Mouse (Mus musculus) heart, embryonic 14.5 days (tissue): Measurements from ENCODE around the gene Commd1. TPM values are rescaled to one million over a fixed set of nuclear protein-coding genes. Genes with fewer than 3 reads are reported as not detected.

ENCODE experiments used
- ATAC-seq: fragments of 200-750 bp; cut with Nextera tagmentation; 2 replicates; pipeline ENCODE4 v1.8.0; 2017; ENCODE audit warnings: low read depth, moderate TSS enrichment; ENCODE audit not compliant: insufficient number of reproducible peaks, insufficient read depth, low FRiP score
- H3K27ac ChIP-seq, 2 experiments: fragments of 200-500 bp in 1 of 2; fragments of 300-500 bp in 1 of 2; sonication (generic) in 1 of 2; replicated peaks in 1 of 2; 2 replicates each; pipeline ENCODE4 v1.5.1; 2012 to 2014; ENCODE audit warnings: low read depth in 2 of 2, low read length in 2 of 2, control low read depth in 1 of 2, mild to moderate bottlenecking in 1 of 2, mixed read lengths in 1 of 2; ENCODE audit not compliant: control insufficient read depth in 1 of 2, insufficient read depth in 1 of 2
- H3K27me3 ChIP-seq: fragments of 300-500 bp; sonication (generic); 2 replicates; pipeline ENCODE4 v1.6.1; 2014; ENCODE audit warnings: mild to moderate bottlenecking, low read length, control low read depth; ENCODE audit not compliant: control insufficient read depth, insufficient read depth
- H3K36me3 ChIP-seq: fragments of 300-500 bp; sonication (generic); 2 replicates; pipeline ENCODE4 v1.6.1; 2014; ENCODE audit warnings: mild to moderate bottlenecking, control low read depth, low read length, mixed read lengths; ENCODE audit not compliant: control insufficient read depth, insufficient read depth
- H3K4me1 ChIP-seq, 2 experiments: fragments of 200-500 bp in 1 of 2; fragments of 300-500 bp in 1 of 2; sonication (generic) in 1 of 2; 2 replicates each; pipeline ENCODE4 v1.6.1; 2012 to 2014; ENCODE audit warnings: low read length in 2 of 2, control low read depth in 1 of 2, mixed read lengths in 1 of 2; ENCODE audit not compliant: control insufficient read depth in 2 of 2, insufficient read depth in 2 of 2
- H3K4me2 ChIP-seq: fragments of 300-500 bp; sonication (generic); 2 replicates; pipeline ENCODE4 v1.6.1; 2014; ENCODE audit warnings: mild to moderate bottlenecking, low read length
- H3K4me3 ChIP-seq, 2 experiments: fragments of 200-500 bp in 1 of 2; fragments of 300-500 bp in 1 of 2; sonication (generic) in 1 of 2; 2 replicates each; pipeline ENCODE4 v1.5.1; 2012 to 2014; ENCODE audit warnings: low read length in 2 of 2, mild to moderate bottlenecking in 2 of 2, control low read depth in 1 of 2, low read depth in 1 of 2, moderate library complexity in 1 of 2; ENCODE audit not compliant: control insufficient read depth in 1 of 2, insufficient read depth in 1 of 2
- H3K9ac ChIP-seq: fragments of 300-500 bp; sonication (generic); 2 replicates; pipeline ENCODE4 v1.6.1; 2014; ENCODE audit warnings: mild to moderate bottlenecking, low read length
- H3K9me3 ChIP-seq: fragments of 300-500 bp; sonication (generic); 2 replicates; pipeline ENCODE4 v1.6.1; 2016; ENCODE audit warnings: low read length, control low read depth; ENCODE audit not compliant: control insufficient read depth
- WGBS: fragments of 180-500 bp; shearing (Covaris S2); extraction: QIAGEN DNeasy Blood & Tissue Kit; methylation state at CpG from one replicate; pipeline ENCODE4 v1.1.7; 2014; 5-methylcytosine and 5-hydroxymethylcytosine counted together
- polyA plus RNA-seq: library from polyadenylated mRNA; unstranded; fragments of >200 nt; fragmentation: Nextera tagmentation; extraction: Ambion mirVana; gene quantifications from 2 replicates; pipeline ENCODE4 v1.2.1, GENCODE M21; 2014

Commd1 gene
- polyA plus RNA-seq, 1 experiment from 2014 or later = 392 TPM

DNA sequence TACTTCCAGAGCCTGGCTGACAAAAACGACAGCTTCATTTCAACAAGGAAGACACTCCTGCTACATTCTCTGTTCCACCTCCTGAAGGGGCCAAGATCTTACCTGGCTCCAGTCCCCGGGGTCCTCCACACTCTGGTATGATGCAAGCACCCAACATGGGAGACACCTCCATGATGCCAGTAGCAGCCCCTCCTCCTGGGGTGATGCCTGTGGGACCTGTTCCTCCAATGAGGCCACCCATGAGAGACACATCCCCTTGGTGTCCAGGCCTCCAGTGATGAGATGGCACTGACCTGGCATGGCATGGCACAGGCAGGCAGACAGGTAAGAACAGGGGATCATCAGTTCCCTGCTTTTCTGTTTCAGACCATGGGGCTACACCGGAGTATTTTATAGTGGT, 4.0 kb downstream of the Commd1 start:
- H3K4me1 ChIP-seq = peaks cover 7 to 24% of the 10 kb centered on the region in 2 experiments
- H3K9ac ChIP-seq = no peak overlapping the region
- peaks cover 44% of the 10 kb centered on the region for H3K36me3 ChIP-seq
- no peak overlapping the region for H3K4me3 ChIP-seq
- WGBS = 85% methylated on average over 3 of the region's 3 CpGs
- H3K9me3 ChIP-seq = peaks cover 5% of the 10 kb centered on the region; the same call in 1 of the 2 replicates
- no peak for ATAC-seq
- H3K27ac ChIP-seq = no peak overlapping the region
- no peak overlapping the region for H3K4me2 ChIP-seq
- H3K27me3 ChIP-seq = no peaks in the 10 kb centered on the region

DNA sequence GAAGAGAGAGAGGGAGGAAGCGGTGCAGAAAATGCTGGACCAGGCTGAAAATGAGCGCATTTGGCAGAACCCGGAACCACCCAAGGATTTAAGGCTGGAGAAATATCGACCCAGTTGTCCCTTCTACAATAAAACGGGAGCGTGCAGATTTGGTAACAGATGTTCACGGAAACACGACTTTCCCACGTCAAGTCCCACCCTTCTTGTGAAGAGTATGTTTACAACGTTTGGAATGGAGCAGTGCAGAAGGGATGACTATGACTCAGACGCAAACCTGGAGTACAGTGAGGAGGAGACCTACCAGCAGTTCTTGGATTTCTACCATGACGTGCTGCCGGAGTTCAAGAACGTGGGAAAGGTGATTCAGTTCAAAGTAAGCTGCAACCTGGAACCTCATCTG, 8.6 kb downstream of the Commd1 start:
- Histone ChIP-seq H3K9ac (peak overlapping the region; percentile 73), H3K36me3 (peaks cover 33% of the 10 kb centered on the region), H3K4me1 (peaks cover 2 to 14% of the 10 kb centered on the region in 2 experiments; a peak in 2 of 4 replicates), H3K4me2 (peak overlapping the region; percentile 73), H3K27ac (peak overlapping the region; percentile 49 to 73), H3K9me3 (peaks cover 24% of the 10 kb centered on the region), H3K27me3 (no peaks in the 10 kb centered on the region), H3K4me3 (peak overlapping the region; percentile 61 to 70)
- ATAC-seq = no peak
- WGBS = 49% methylated on average over 14 of the region's 14 CpGs

DNA sequence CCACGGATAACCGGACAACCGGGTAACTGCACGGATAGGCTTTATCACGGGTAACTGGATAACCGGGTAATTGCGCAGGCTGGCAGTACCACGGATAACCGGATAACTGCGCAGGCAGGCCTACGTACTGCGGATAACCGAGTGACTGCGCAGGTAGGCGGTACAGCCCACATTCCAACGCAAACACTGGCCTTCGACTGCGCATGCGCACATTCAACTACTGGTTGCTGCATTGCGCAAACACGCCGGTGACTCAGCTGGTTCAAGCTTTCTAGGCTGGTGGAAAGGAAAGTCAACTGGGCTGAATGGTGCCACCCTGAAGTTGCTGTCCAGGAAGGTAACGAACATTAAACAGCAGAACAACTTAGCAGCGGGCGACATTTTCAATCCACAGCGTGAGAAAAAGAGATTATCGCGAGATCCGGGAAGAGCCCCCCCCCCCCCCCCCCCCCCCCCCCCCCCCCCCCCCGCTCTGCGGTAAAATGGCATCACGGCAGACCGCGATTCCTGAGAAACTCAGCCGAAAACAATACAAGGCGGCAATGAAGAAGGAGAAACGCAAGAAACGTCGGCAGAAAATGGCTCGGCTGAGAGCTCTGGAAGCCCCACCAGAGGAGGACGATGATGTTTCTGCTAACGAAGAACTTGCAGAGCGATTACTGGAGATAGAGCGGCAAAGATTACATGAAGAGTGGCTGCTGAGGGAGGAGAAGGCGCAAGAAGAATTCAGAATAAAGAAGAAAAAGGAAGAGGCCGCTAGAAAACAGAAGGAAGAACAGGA, 9.2 kb downstream of the Commd1 start:
- WGBS = 55% methylated on average over 44 of the region's 46 CpGs
- ATAC-seq = peak; percentile 47; the same call in 1 of the 2 replicates

DNA sequence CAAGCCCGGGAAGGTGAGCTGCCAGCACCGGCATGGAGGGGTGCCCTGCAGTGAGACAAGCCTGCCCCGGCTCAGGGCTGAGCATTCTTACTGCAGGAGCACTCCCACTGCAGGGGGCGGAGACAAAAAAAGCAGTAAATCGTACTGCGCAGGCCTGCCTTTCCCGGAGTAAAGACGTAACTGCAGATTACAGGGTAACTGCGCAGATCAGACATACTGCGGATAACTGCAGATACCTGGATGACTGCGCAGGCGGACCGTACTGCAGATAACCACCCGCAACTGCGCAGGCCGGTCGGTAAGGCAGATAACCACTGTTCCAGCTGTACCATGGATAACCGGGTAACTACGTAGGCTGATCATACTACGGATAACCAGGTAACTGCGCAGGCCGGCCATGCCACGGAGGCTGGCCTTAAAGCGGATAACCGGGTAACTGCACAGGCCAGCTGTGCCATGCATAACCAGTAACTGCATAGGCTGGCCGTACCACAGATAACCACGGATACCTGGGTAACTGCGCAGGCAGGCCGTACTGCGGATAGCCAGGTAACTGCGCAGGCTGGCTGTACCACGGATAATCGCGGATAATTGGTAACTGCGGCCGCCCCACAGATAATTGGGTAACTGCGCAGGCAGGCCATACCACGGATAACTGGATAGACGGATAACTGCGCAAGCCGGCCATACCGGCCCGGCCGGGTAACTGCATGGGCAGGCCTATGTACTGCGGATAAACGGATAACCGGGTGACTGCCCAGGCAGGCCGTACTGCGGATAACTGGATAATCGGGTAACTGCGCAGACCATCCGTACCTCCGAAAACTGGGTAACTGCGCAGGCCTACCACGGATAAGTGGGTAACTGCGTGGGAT, 10.1 kb downstream of the Commd1 start, which contains the start of gene Zrsr1:
Gene Zrsr1 (plus strand): TSS at position 171 of the 875 bp plus-strand sequence.
- H3K27ac ChIP-seq = peak within 1 kb of the TSS; percentile 68 to 94; a peak in 3 of 4 replicates
- peak; percentile 72 for ATAC-seq
- peak within 1 kb of the TSS; percentile 80 for H3K4me2 ChIP-seq
- H3K4me3 ChIP-seq = peak within 1 kb of the TSS; percentile 61 to 70
- H3K27me3 ChIP-seq = no peaks in the 10 kb centered on the region
- H3K4me1 ChIP-seq = peaks cover 2 to 14% of the 10 kb centered on the region in 2 experiments; a peak in 2 of 4 replicates
- peak within 1 kb of the TSS; percentile 75 for H3K9ac ChIP-seq
- peaks cover 21% of the 10 kb centered on the region for H3K36me3 ChIP-seq
- 53% methylated on average over 56 of the region's 56 CpGs for WGBS
- peaks cover 32% of the 10 kb centered on the region for H3K9me3 ChIP-seq

More for the DNA sequence above, 9.2 kb downstream of the Commd1 start:
- Histone ChIP-seq H3K4me3 (peak overlapping the region; percentile 61 to 70), H3K9me3 (peaks cover 24% of the 10 kb centered on the region), H3K36me3 (peaks cover 28% of the 10 kb centered on the region), H3K27me3 (no peaks in the 10 kb centered on the region), H3K27ac (peak overlapping the region; percentile 73 to 94), H3K4me2 (peak overlapping the region; percentile 80), H3K9ac (peak overlapping the region; percentile 75), H3K4me1 (peaks cover 2 to 14% of the 10 kb centered on the region in 2 experiments; a peak in 2 of 4 replicates)

DNA sequence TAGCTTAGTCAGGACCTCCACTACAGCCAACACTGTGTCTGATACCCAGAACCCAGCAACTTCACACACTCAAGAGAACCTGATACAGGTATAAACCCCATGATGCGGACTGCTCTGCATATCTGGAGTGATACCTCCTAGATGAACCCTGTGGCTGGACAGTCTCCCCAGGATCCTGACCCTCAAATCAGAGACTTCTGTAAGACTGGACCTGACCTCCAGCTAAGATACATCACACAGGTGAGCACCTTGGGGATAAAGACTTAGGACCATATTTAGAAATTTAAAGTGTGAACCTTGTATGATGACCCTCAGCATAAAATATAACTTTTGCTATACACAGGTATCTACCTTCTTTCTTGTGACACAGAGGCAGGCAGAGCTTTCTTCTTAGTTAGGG, 11.6 kb downstream of the Commd1 start:
- WGBS = 82% methylated on average over 1 of the region's 1 CpGs
- ATAC-seq = no peak
- H3K36me3 ChIP-seq = peaks cover 8% of the 10 kb centered on the region; the same call in 1 of the 2 replicates
- peaks cover 2 to 9% of the 10 kb centered on the region in 2 experiments; a peak in 2 of 4 replicates for H3K4me1 ChIP-seq
- no peak overlapping the region for H3K4me2 ChIP-seq
- H3K27me3 ChIP-seq = no peaks in the 10 kb centered on the region
- peaks cover 38% of the 10 kb centered on the region for H3K9me3 ChIP-seq
- no peak overlapping the region for H3K4me3 ChIP-seq
- H3K9ac ChIP-seq = no peak overlapping the region
- no peak overlapping the region for H3K27ac ChIP-seq

DNA sequence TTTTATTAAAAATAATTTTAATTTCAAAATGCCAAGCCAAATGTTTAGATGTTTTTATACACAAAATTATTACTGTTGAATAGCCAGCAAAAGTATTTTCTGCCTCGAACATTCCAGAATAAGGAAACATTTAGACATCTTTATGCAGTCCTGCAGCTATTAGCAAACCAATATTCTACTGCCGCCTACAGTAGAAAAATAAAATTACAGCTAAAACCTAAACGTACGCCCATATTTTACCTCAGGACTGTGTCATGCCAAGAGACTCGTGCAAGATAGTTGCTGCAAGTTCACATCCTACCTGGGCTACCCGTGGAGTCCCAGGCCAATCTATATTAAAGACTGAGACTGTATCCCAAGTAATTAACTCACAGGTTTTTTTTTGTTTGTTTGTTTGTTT, 12.7 kb downstream of the Commd1 start:
- Histone ChIP-seq H3K27ac (no peak overlapping the region), H3K36me3 (peaks cover 8% of the 10 kb centered on the region; the same call in 1 of the 2 replicates), H3K9me3 (peaks cover 38% of the 10 kb centered on the region), H3K4me1 (peaks cover 2 to 5% of the 10 kb centered on the region in 2 experiments; a peak in 2 of 4 replicates), H3K9ac (no peak overlapping the region), H3K4me3 (no peak overlapping the region), H3K4me2 (no peak overlapping the region), H3K27me3 (no peaks in the 10 kb centered on the region)
- no peak for ATAC-seq
- WGBS = 55% methylated on average over 6 of the region's 6 CpGs

DNA sequence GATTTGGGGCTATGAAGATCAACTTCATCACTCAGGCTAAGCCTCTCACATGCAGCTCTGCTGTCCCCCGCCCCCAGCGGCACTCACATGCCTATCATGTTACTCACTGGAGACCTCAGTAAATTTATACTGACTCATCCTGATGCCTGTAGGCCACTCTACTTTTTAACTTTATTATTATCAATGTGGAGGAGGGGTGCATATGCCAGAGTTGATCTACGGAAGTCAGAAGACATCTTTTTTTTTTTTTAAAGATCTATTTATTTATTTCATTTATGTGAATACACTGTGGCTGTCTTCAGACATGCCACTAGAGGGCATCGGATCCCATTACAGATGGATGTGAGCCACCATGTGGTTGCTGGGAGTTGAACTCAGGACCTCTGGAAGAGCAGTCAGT, 16.7 kb downstream of the Commd1 start:
- Histone ChIP-seq H3K4me2 (no peak overlapping the region), H3K9me3 (peaks cover 14% of the 10 kb centered on the region), H3K27ac (no peak overlapping the region), H3K4me1 (no peaks in the 10 kb centered on the region), H3K36me3 (no peaks in the 10 kb centered on the region), H3K4me3 (no peak overlapping the region), H3K9ac (no peak overlapping the region), H3K27me3 (no peaks in the 10 kb centered on the region)
- 68% methylated on average over 4 of the region's 4 CpGs for WGBS
- ATAC-seq = no peak
